Mouse (Mus musculus) hindbrain, postnatal 0 days (tissue): Measurements from ENCODE around the gene Btbd10. TPM values are rescaled to one million over a fixed set of nuclear protein-coding genes. Genes with fewer than 3 reads are reported as not detected.

Experiments used
- ATAC-seq: fragments of 200-750 bp; cut with Nextera tagmentation; 2 replicates; pipeline ENCODE4 v1.8.0; 2017; ENCODE audit warnings: mild to moderate bottlenecking, moderate TSS enrichment, moderate library complexity
- DNase-seq: peaks from one replicate; pipeline ENCODE4 v3.0.0-alpha.2; 2015; ENCODE audit warnings: low spot score
- H3K27ac ChIP-seq: fragments of 300-500 bp; sonication (generic); 2 replicates; pipeline ENCODE4 v1.5.1; 2014; ENCODE audit warnings: mild to moderate bottlenecking
- H3K27me3 ChIP-seq: fragments of 300-500 bp; sonication (generic); 2 replicates; pipeline ENCODE4 v1.6.1; 2014; ENCODE audit warnings: low read length, mixed read lengths; ENCODE audit not compliant: insufficient read depth
- H3K36me3 ChIP-seq: fragments of 300-500 bp; sonication (generic); 2 replicates; pipeline ENCODE4 v1.6.1; 2014; ENCODE audit warnings: low read length, mixed read lengths; ENCODE audit not compliant: insufficient read depth
- H3K4me1 ChIP-seq: fragments of 300-500 bp; sonication (generic); 2 replicates; pipeline ENCODE4 v1.6.1; 2014; ENCODE audit warnings: antibody characterized with exemption, low read length, mixed read lengths; ENCODE audit not compliant: insufficient read depth
- H3K4me2 ChIP-seq: fragments of 300-500 bp; sonication (generic); 2 replicates; pipeline ENCODE4 v1.6.1; 2014; ENCODE audit warnings: low read depth, mild to moderate bottlenecking, low read length, moderate library complexity, mixed read lengths
- H3K4me3 ChIP-seq: fragments of 300-500 bp; sonication (generic); 2 replicates; pipeline ENCODE4 v1.5.1; 2014; ENCODE audit warnings: low read length
- H3K9ac ChIP-seq: fragments of 300-500 bp; sonication (generic); replicated peaks from 2 replicates; pipeline ENCODE4 v1.6.1; 2014; ENCODE audit warnings: mild to moderate bottlenecking, low read length, moderate library complexity, mixed read lengths
- H3K9me3 ChIP-seq: fragments of 300-500 bp; sonication (generic); 2 replicates; pipeline ENCODE4 v1.6.1; 2016; ENCODE audit warnings: low read length, mixed read lengths
- CTCF ChIP-seq: IDR thresholded peaks from 2 replicates; pipeline ENCODE4 v1.5.1; 2016; ENCODE audit warnings: antibody characterized with exemption, control low read depth, low read depth
- WGBS: fragments of 180-500 bp; shearing (Covaris S2); extraction: QIAGEN DNeasy Blood & Tissue Kit; methylation state at CpG from one replicate; pipeline ENCODE4 v1.1.7; 2014; 5-methylcytosine and 5-hydroxymethylcytosine counted together
- polyA plus RNA-seq: library from polyadenylated mRNA; unstranded; fragments of >200 nt; fragmentation: Nextera tagmentation; extraction: Ambion mirVana; gene quantifications from 2 replicates; pipeline ENCODE4 v1.2.1, GENCODE M21; 2015
- total RNA-seq: library from RNA; depleted of rRNA; stranded (reverse); fragments of >200 nt; gene quantifications from 2 replicates; pipeline ENCODE4 v1.2.3, GENCODE M21; 2014; rRNA removed

Gene Btbd10
- total and polyA plus RNA-seq, 2 experiments from 2014 or later, result 52.9 to 75.2 TPM

GRCm38 (mm10) chr7:113268287-113268686 is 100.9 kb downstream of the Btbd10 start:
- Histone ChIP-seq H3K4me2 (no peak overlapping the region), H3K27ac (no peak overlapping the region), H3K9me3 (no peaks in the 10 kb centered on the region), H3K27me3 (no peaks in the 10 kb centered on the region), H3K4me3 (no peak overlapping the region), H3K36me3 (no peaks in the 10 kb centered on the region), H3K9ac (no peak overlapping the region), H3K4me1 (peaks cover 9% of the 10 kb centered on the region)
- DNase-seq (peak; percentile 80), ATAC-seq (no peak)
- peak; percentile 84 for TF ChIP-seq CTCF
- WGBS, result 81% methylated on average over 9 of the region's 9 CpGs

Other genes starting within 250 kb of the Btbd10 start
- 23.5 and 29.9 TPM in 2 replicates for gene Arntl, start 161.9 kb downstream of the Btbd10 start, total RNA-seq
- 19.8 and 22.2 TPM in 2 replicates for gene Arntl, start 161.9 kb downstream of the Btbd10 start, polyA plus RNA-seq
- gene Pth, start 19.2 kb upstream of the Btbd10 start, total RNA-seq, result not detected in 2 replicates
- gene Pth, start 19.2 kb upstream of the Btbd10 start, polyA plus RNA-seq, result not detected in 2 replicates
- 38.4 and 52.9 TPM in 2 replicates for gene Far1, start 144.4 kb upstream of the Btbd10 start, total RNA-seq
- 46.5 and 47.5 TPM in 2 replicates for gene Far1, start 144.4 kb upstream of the Btbd10 start, polyA plus RNA-seq